Mouse (Mus musculus) adrenal gland, postnatal 14 days (tissue): ENCODE measurements around the gene Gm609. TPM values are rescaled to one million over a fixed set of nuclear protein-coding genes. Genes with fewer than 3 reads are reported as not detected.

Experiments
- DNase-seq: peaks from one replicate; pipeline ENCODE4 v3.0.0; 2021; ENCODE audit warnings: mixed read lengths
- total RNA-seq: library from RNA; stranded (reverse); gene quantifications from 2 replicates; pipeline ENCODE4 v1.2.3, GENCODE M21; 2021

Gene Gm609
- total RNA-seq, 1 experiment from 2014 or later: 0.19 TPM

DNA sequence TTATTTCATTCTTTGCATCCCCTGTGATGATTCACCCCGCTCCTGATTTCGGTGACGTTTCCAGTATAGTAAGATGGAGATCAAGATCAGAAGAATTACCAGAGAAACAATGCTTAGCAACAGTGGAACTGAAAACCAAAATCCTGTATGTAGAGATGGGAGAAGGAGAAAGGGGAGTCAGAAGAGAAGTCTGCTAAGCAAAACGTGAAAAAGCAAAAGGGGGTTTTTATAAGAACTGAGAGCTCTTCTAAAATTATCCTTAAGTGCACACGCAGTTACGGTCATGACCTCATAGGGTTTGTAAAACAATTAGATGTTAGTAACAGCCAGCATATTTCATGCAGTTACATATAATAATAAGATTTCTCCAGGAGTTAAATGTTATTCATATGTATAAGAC, 100.5 kb downstream of the Gm609 start:
- no peak for DNase-seq

DNA sequence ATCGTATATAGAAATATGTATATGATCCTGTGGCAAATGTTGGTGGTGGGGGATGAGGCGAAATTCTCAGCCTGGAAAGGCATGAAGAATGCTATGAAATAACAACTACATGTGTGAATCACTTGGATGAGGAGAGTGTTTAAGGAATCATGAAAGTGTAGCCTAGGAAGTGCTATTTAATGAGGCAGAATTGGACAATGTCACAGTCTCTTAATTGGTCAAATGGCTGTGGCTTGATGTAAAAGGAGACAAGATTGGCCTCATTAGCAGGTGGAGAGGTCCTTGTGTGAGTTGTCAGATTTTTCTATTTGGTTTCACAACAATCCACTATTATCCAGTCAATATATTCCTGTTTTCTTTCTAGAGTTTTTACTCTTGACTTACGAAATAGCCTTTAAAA, 101.1 kb downstream of the Gm609 start:
- DNase-seq: no peak

DNA sequence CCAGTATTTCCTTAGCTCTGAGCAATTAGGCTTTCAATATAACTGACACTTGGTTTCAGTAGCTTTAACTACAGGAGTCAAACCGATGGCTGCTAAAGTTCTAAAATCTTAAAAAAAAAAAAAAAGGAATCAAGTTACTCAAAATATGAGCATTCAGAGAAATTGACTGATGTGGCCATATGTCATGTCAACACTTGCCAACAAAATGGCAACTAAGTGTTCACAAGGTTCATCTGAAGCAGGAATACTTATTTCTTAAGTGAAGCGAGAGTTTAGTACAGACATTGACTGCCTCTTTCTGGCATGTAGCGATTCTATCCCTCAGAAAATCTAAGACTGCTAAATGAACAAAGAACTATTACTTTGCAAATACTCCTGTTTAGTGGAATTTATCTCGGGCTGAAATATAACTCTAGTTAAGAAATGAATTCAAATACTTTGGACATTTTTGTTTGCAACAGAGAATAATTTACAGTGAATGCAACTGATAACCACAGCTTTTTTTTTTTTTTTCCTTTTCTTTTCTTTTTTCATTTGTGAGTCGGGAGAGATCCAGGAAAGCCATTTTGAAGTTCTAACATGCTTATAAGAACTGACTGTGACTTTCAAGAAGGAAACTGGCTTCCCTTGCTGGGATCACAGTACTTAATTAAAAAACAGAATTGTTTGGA, 102.3 kb downstream of the Gm609 start:
- no peak for DNase-seq

GRCm38 (mm10) chr16:45389833-45390232, 102.9 kb downstream of the Gm609 start:
- DNase-seq: no peak

- no peak for DNase-seq
Observed at GRCm38 (mm10) chr16:45389041-45389440, 103.7 kb downstream of the Gm609 start.

GRCm38 (mm10) chr16:45381811-45382210, 111.0 kb downstream of the Gm609 start:
- no peak for DNase-seq

DNA sequence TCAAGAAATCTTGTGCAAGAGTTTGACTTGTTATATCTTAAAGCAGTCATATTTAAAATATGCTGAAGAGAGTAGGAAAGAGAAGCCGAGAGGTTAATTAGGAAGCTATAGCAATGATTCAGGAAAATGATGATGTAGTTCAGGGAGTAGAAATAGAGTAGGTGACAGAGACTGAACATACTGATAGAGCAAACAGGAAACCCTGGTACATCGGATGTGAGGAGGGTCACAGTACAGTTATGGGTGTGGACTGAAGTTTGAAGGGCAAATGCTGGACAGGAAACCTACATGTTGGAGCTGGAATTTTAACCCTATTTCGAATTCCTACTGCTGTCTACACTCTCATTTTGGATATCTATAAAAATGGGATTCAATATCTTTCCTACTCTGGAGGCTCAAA, 113.8 kb downstream of the Gm609 start:
- no peak for DNase-seq

DNA sequence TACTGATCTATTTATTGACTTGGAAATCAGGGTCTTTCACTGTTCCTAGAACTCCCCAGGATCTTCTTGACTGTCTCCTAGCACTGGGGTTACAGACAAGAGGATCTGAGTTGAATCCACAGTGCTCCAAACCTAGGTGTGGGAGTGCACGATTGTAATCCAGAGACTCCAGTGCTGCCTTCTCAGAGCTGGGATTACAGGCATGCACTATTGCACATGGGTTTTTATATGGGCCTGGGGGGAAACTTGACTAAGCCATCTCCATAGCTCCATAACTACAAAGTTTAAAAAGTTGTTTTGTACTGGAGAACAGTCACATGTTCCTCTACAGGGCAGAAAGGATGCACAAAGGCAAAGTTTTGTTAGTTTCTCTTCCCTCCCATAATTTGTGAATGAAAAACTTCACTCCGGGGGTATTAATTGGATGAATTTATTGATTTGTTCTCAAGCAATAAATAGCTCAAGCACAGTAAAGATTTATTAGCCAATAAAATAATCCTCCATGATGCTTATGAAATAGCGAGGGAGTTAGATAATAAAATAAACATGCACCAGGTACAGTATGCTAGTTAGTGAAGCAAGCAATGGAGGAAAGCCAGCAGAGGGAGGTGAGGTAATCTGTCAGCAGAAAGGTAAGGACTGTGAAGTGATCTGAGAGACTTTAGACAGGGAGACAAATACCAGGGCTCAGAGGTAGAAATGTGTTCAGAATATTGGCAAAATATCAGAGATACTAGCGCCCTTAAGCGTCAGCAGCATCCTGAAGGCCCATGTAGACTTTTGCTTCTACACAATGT, 114.4 kb downstream of the Gm609 start:
- no peak for DNase-seq

DNA sequence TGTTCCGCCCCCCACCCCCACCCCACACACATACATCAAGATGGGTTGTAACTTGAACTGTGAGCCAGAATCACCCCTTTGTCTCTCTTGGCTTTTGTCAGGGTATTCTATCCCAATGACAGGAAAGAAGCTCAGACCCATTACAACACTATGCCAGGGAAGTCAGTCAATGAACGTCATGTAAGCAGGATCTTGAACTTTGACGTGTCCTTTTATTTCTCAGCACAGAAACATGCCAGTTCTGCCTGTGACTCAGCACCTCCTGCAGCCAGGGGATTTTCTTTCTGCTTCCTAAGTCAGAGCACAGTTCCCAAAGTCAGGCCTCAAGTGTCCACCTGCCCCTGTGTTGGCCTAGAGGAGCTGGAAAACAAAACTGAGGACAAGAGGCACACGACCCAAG, 115.4 kb downstream of the Gm609 start:
- DNase-seq: no peak

- no peak for DNase-seq
Observed at GRCm38 (mm10) chr16:45376812-45377211, 116.0 kb downstream of the Gm609 start.

DNA sequence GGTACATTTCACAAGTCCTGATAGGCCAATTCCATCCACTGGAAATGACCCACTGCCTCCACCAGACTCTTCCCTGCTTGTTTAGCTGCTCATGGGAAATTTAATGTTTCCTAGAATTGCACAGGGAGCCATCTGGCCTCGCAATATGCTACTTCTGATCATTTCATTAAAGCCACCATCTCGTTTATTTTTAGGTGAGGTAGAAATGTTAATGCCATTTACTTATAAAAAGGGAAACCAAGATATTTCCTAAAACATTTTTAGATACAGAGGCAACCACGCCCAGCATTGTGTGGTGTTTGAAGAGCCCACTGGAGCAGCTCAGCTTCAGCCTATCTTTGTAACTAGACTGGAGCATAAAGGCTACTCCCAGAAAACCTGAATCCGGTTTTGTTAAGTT, 116.5 kb downstream of the Gm609 start:
- no peak for DNase-seq

DNA sequence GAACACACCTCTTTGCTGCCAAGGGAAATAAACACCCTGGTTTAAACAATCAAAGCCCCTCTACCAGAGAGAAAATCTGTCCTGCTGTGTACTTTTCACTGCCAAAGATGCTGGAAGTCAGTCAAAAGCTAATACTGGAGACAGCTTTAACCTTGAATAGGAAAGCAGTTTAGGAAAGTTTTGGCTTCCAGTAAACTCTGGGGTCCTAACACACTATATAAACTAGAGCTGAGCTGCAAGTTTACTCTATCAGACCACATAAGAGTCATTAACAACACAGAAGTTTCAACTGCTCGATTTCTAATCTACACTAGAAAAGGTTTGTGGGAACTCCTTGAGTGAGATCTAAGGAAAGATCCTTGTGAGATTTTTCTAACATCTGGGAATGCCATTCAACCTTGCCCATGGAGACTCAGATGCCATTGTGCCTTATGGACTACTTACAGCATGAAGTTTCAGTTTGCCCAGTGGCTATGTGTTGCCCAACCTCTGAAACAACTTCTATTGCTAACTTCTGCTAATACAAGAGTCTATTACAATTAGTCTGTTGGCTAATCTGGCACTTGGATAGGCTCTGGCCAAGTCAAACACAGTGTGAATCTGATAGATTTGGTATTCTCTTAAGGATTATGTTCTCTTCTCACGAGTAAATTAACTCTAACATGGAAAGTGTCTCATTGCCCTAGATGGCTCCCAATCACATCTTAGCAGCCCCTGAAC, 117.1 kb downstream of the Gm609 start:
- DNase-seq: no peak

DNA sequence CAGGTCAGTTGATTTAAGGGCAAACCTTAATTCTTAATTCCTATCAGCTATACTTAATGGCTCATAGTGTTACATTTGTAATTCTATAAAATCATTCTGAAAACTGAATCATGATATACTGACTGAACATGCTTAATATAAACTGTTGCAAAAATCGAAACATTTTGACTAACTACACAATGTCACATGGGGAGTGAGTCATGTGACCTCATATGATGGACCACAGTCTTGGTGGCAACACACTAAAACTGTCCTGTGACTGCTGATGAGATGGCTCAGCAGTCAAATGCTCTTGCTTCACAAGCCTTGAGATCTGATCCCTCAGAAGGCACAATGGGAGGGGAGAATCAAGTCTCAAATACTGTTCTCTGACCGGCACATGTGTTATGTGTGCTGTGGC, 118.7 kb downstream of the Gm609 start:
- no peak for DNase-seq

DNA sequence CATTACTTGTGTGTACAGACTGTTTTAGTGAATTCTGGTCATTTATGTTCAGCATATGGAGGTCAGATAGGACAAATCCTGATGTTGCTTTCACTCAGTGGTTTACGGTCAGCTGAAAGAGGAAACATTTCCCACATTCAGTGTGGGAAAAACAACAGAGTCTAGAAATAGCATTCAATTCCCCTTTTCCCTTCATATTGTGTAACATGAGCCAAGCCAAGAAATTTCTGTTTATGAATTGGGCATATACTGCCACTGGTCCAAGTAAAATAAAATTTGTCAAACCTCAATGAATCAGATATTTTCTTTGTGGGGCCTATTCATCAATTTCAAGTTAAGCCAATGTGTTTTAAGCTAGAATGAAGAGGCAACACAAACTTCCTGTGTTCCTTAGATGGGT, 121.7 kb downstream of the Gm609 start:
- no peak for DNase-seq

- DNase-seq: no peak
Observed at GRCm38 (mm10) chr16:45369285-45369965, 123.3 kb downstream of the Gm609 start.

DNA sequence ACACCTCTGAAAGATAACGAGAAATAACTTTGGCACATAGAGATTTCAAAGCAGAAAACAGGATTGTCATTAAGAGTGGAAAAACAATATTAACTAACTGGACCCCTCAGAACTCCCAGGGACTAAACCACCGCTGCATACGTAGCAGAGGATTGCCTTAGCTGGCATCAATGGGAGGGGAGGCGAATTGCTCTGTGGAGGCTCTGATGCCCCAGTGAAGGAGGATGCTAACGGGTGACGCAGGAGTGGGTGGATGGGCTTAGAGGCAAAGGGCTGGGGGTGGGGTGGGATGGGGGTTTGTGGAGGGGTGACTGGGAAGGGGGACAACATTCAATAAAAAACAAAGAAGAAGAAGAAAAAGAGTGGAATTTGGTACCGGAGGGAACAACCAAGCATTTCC, 126.7 kb downstream of the Gm609 start:
- no peak for DNase-seq

DNA sequence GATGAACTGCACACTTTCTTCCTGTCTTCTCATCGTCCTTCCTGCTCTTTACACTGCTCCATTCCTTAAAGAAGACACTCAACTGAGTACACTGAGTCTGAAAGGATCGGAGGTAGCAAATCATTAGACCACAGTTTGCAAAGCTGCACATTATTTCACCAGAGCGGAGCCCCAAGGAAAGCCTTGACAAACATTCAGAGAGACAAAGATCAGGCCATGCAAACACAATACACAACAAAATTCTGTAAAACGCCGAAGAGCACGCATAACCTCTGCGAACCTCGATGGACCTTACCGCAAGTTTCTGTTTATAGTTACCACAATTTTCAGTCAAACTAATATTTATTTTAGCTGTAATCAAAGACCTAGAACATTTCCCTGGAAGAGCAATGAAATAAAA, 127.4 kb downstream of the Gm609 start:
- DNase-seq: no peak

- no peak for DNase-seq
Observed at GRCm38 (mm10) chr16:45364627-45365026, 128.1 kb downstream of the Gm609 start.

DNA sequence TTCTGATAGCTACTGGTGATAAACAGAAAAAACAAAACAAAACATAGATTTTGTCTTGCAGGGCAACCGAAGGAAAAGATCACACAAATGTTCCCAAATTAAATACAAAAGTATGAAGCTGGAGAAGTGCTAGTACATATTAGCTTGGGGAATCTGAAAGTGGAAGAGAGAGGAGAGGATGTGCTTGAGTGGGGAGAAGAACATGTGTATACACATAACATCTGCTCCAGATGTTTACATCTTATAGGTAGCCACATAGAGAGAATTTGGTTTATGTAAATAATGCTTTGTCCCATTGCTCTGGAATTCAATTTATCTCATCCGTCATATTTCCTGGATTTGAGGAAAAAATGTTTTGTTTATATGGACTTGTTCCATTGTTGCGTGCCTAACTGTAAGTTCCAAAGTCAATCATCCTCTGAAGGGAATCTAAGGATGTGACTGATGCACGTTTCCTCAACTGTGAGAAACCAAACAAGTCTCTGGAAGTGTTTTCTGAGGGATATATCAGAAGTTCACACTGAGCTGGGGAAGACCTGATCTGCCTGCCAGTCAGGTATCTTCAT, 129.2 kb downstream of the Gm609 start:
- DNase-seq: no peak
